Mouse (Mus musculus): Measurements from ENCODE around the gene Msx1. TPM values are rescaled to one million over a fixed set of nuclear protein-coding genes. Genes with fewer than 3 reads are reported as not detected.
A peak's percentile ranks its signal among the peaks of the same experiment; 100 is the strongest.

The Msx1 gene
- polyA plus RNA-seq, 1 experiment from 2014 or later: 19.7 TPM

DNA sequence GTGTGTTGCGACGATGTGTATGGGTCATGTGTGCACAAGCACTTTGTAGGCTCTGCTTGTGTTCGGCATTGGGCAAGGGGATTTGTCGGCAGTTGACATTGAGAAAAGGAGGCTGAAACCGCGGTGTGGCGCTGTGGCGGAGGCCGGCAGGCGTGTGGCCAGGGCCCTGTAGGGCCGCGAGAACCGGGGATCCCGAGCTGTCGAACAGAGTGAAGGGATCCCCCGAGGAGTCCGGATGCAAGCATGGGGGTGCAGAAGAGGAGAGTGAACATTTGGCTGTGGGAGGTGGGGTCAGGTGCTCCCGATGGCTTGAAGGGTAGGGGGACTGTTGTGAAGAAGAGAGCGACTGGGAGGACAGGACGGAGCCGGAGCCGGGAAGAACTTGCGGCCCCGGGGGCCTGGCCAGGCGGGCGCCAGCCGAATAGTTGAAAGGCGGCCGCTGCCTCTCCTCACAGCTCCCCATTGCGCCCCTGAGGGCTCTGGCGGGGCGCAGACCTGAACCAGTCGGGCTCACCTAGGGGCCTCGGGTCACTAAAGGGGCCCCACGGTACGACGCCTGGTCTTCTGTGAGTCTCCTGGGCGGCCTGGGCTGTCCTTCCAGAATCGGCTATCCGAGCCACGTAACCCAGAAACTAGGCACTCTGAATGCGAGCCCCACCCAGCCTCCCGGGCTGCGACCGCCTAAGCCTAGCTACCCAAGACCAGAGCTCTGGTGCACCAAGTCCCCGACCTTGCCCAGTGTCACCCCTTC, 7.3 kb downstream of the Msx1 start:
- H3K4me3 ChIP-seq: no peak overlapping the region

DNA sequence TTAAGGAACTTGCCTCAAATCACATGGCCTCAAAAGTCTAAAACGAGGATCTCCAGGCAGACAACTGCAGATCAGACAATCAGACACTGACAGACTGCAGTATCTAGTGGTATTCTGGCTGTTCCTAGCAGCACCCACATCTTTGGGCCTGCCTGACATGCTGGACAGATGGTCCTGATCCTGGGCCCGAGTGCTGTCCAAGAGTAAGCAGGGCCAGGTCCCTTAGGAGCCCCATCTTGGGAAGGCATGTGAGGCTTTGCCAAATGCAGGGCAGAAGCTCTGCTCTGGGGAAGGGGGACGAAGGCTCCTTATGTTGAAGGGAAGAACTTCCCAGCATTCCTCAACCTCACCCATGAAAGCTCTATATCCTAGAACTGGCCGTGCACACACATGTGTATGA, 8.5 kb downstream of the Msx1 start:
- H3K27ac ChIP-seq (replicated peaks): no peak overlapping the region
- H3K9me3 ChIP-seq: no peaks in the 10 kb centered on the region
- no peak overlapping the region for H3K9ac ChIP-seq
- H3K36me3 ChIP-seq: no peaks in the 10 kb centered on the region
- H3K4me2 ChIP-seq: no peak overlapping the region
- no peak overlapping the region for H3K4me3 ChIP-seq
- WGBS: 89% methylated on average over 4 of the region's 4 CpGs
- H3K4me1 ChIP-seq (replicated peaks): peaks cover 12% of the 10 kb centered on the region
- peaks cover 81% of the 10 kb centered on the region for H3K27me3 ChIP-seq
- ATAC-seq (ENCODE audit: low read depth): no peak

More for the DNA sequence above, 7.3 kb downstream of the Msx1 start:
- Histone ChIP-seq H3K9ac (no peak overlapping the region), H3K36me3 (no peaks in the 10 kb centered on the region), H3K4me2 (peak overlapping the region; percentile 24; the same call in 1 of the 2 replicates), H3K4me1 (replicated peaks) (peaks cover 19% of the 10 kb centered on the region), H3K9me3 (no peaks in the 10 kb centered on the region), H3K27ac (replicated peaks) (no peak overlapping the region), H3K27me3 (peaks cover 93% of the 10 kb centered on the region)
- under 1% methylated on average over 46 of the region's 46 CpGs for WGBS
- ATAC-seq (ENCODE audit: low read depth): peak; percentile 21; the same call in 1 of the 2 replicates

DNA sequence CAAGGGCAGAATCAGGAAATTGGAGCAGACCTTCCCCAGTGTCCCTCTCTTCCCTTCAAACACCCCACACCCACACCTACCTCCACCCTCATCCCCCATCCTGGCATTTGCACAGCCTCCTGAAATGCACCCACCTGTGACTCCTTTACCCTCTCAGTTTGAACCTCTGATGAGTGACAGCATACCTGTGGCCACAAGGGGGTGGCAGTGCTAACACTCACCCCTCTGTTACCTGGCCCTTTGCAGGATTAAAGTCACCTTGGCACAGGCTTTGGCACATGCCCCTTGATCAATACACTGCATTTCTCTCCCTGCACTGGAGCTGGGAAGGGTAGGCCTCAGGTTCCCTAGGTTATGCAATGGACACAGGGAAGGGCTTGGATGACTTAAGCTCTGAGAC, 10.2 kb downstream of the Msx1 start:
- H3K36me3 ChIP-seq: no peaks in the 10 kb centered on the region
- no peak for ATAC-seq (ENCODE audit: low read depth)
- no peak overlapping the region for H3K27ac ChIP-seq (replicated peaks)
- no peaks in the 10 kb centered on the region for H3K9me3 ChIP-seq
- peaks cover 11% of the 10 kb centered on the region for H3K4me1 ChIP-seq (replicated peaks)
- no peak overlapping the region for H3K4me3 ChIP-seq
- H3K27me3 ChIP-seq: peaks cover 64% of the 10 kb centered on the region
- no peak overlapping the region for H3K4me2 ChIP-seq
- H3K9ac ChIP-seq: no peak overlapping the region

DNA sequence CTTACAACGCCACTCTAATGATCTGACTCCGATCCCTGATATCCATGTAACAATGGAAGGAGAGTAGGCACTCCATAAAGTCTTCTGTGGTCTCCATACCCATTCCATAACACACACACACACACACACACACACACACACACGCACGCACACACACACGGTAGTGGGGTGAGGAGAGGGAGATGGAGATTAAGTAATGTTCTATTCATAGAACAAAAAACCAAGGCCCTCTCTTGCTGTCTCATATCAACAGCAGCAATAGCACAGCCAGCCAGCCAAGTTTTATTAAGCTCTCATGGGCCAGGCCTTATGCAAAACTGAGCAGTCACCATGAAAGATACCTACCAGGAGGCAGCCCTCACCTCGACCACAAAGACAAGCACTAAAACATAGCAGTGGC, 19.1 kb downstream of the Msx1 start:
- peaks cover 9% of the 10 kb centered on the region; the same call in 1 of the 2 replicates for H3K27me3 ChIP-seq
- H3K4me2 ChIP-seq: no peak overlapping the region
- no peak overlapping the region for H3K27ac ChIP-seq (replicated peaks)
- H3K9me3 ChIP-seq: no peaks in the 10 kb centered on the region
- WGBS: 90% methylated on average over 6 of the region's 6 CpGs
- ATAC-seq (ENCODE audit: low read depth): no peak
- no peak overlapping the region for H3K4me3 ChIP-seq
- H3K9ac ChIP-seq: no peak overlapping the region
- H3K4me1 ChIP-seq (replicated peaks): no peaks in the 10 kb centered on the region
- H3K36me3 ChIP-seq: no peaks in the 10 kb centered on the region

DNA sequence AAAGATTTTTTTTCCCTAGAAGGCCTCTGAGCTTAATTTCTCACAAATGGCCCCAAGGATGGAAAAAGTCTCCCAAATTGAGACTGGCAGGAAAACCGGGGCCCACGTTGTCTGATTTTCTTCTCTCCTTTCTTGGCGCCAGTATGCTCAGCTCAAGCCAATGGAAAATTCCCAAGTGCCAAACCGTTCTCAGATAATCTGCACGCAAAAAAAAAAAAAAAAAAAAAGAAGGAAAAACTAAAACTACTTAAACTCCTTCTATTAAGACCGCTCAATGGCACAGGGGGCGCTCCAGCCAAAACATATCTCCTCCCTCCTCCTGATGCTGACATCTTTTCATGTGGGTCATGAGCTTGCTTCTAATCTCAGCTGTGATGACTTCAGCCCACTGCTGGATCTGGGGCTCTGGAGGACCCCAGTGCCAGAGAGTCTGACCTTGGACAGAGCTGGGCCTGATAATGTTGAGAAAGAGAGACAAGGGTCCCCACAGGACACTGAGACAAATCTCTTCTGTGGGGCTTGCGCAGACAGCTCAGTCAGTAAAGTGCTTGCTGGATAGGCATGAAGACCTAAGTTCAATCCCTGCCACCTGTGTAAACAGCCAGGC, 19.8 kb downstream of the Msx1 start:
- Histone ChIP-seq H3K9me3 (no peaks in the 10 kb centered on the region), H3K4me3 (no peak overlapping the region), H3K27me3 (peaks cover 9% of the 10 kb centered on the region; the same call in 1 of the 2 replicates), H3K27ac (replicated peaks) (no peak overlapping the region), H3K4me2 (no peak overlapping the region), H3K9ac (no peak overlapping the region), H3K36me3 (no peaks in the 10 kb centered on the region), H3K4me1 (replicated peaks) (no peaks in the 10 kb centered on the region)
- ATAC-seq (ENCODE audit: low read depth): no peak
- 83% methylated on average over 8 of the region's 8 CpGs for WGBS

DNA sequence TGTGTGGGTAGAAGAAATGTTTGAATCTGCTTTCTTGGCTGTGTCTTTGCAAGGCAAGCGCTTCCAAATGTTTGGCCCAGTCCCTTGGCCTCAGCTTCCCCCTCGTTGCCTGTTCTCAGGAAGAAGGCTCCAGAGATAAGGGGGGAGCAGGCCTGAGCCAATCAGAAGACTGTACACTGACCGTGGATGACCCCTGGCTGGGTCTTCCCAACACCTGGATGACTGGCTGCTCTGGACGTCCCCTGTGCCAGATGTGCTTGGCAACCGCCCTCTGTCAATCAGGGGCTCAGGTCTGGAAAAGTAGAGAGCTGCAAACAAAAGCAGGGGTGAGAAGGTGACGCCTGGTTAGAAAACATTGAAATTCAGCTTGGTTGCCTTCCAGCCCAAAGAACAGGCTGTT, 27.1 kb downstream of the Msx1 start:
- ATAC-seq (ENCODE audit: low read depth): no peak
- Histone ChIP-seq H3K27ac (replicated peaks) (no peak overlapping the region), H3K9me3 (no peaks in the 10 kb centered on the region), H3K27me3 (no peaks in the 10 kb centered on the region; the same call in 1 of the 2 replicates), H3K4me2 (no peak overlapping the region), H3K36me3 (no peaks in the 10 kb centered on the region), H3K4me3 (no peak overlapping the region), H3K4me1 (replicated peaks) (no peaks in the 10 kb centered on the region), H3K9ac (no peak overlapping the region)
- WGBS: 84% methylated on average over 6 of the region's 6 CpGs

DNA sequence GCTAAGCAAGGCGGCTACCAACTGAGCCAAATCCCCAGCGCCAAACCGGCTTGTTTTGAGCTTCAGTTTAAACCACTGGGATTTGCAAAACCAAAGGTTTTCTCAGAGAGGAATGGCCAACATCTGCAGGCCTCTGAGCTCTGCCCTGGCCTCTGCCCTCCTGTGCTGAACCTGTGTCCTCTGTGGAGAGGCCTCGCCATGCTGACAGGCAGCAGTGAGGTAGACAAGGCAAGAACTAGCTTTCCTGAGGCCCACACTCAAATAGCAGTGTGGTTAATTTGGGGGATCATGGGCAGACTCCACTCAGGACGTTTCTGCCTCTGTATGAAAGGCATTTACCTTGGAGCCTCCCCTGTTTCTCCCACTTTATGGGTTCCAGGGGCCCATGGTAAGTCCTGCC, 27.6 kb downstream of the Msx1 start:
- Histone ChIP-seq H3K27ac (replicated peaks) (no peak overlapping the region), H3K9ac (no peak overlapping the region), H3K9me3 (no peaks in the 10 kb centered on the region), H3K36me3 (no peaks in the 10 kb centered on the region), H3K4me1 (replicated peaks) (no peaks in the 10 kb centered on the region), H3K27me3 (no peaks in the 10 kb centered on the region; the same call in 1 of the 2 replicates), H3K4me2 (no peak overlapping the region), H3K4me3 (no peak overlapping the region)
- ATAC-seq (ENCODE audit: low read depth): no peak
- 78% methylated on average over 5 of the region's 5 CpGs for WGBS

DNA sequence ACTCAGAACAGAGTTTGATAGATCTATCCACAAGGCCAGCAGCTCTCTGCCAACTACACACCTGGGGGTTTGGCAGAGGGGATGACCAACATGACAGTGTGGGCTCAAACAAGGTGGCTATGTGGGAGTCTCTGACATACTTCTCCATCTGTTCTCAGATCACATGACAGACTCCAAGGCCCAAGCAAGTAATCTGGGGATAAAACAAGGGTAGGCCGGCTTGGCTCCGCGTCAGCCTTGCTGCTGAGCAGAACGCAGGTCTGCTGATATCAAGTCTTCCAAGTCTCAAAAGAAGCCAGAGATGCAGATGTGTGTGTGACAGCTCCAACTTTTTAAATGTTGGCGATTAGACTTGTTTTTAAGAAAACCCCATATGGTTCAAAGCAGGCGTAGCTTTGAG, 28.7 kb downstream of the Msx1 start:
- H3K27me3 ChIP-seq: no peaks in the 10 kb centered on the region
- WGBS: 95% methylated on average over 6 of the region's 6 CpGs
- no peak for ATAC-seq (ENCODE audit: low read depth)

DNA sequence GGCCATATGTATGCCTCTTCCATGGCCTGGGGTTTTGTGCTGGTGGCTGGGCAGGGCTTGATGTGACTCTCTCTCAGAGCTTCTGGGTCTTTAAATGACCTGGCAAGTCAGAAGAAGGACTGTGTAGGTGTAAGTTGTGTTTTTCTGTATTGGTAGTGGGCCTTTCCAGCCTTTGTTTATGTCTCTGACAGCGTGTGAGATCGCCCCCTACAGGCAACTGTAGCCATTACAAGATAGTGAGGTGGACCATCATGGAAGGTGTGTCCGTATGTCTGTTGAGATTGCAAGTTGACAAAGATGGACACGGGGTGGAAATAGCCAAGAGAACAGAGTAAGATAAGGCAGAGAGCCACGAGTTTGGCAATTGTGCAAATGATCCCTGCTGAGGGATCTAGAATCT, 32.2 kb downstream of the Msx1 start:
- WGBS: 53% methylated on average over 5 of the region's 5 CpGs

More for the DNA sequence above, 28.7 kb downstream of the Msx1 start:
- Histone ChIP-seq H3K9ac (no peak overlapping the region), H3K4me1 (replicated peaks) (no peaks in the 10 kb centered on the region), H3K27ac (replicated peaks) (no peak overlapping the region), H3K4me2 (no peak overlapping the region), H3K9me3 (no peaks in the 10 kb centered on the region), H3K36me3 (no peaks in the 10 kb centered on the region), H3K4me3 (no peak overlapping the region)

DNA sequence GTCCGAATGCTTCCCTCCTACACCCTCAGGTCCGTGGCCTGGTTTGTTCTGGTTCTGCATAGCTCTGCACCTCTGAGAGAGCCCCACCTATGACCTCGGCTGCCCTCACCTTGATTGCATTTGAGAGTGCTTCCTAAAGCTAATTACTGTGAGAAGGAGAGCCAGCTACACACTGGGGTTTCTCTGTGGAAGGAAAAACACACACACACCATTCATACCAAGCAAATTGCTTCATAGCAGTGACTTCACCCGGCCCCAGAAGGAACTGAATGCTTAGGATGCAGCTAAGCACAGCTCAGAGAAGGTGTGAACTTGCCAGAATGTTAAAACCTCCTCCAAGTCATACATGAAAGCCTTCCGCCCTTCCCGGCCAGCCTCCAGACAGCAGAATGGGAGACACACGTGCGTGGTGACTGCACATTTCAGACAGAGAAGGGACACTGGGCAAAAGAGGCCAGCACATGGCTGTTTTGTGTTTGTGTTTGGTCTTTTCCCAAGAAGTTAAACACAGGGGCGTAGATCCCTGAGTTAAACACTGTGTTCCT, 39.5 kb downstream of the Msx1 start:
- no peaks in the 10 kb centered on the region for H3K36me3 ChIP-seq
- no peaks in the 10 kb centered on the region for H3K9me3 ChIP-seq
- 84% methylated on average over 9 of the region's 9 CpGs for WGBS
- H3K4me2 ChIP-seq: no peak overlapping the region
- H3K27ac ChIP-seq (replicated peaks): no peak overlapping the region
- H3K4me1 ChIP-seq (replicated peaks): no peaks in the 10 kb centered on the region
- H3K27me3 ChIP-seq: no peaks in the 10 kb centered on the region
- H3K9ac ChIP-seq: no peak overlapping the region
- no peak for ATAC-seq (ENCODE audit: low read depth)
- no peak overlapping the region for H3K4me3 ChIP-seq

More for the DNA sequence above, 32.2 kb downstream of the Msx1 start:
- no peak overlapping the region for H3K4me3 ChIP-seq
- H3K4me2 ChIP-seq: no peak overlapping the region
- no peak overlapping the region for H3K27ac ChIP-seq (replicated peaks)
- no peaks in the 10 kb centered on the region for H3K27me3 ChIP-seq
- no peaks in the 10 kb centered on the region for H3K9me3 ChIP-seq
- H3K9ac ChIP-seq: no peak overlapping the region
- H3K4me1 ChIP-seq (replicated peaks): no peaks in the 10 kb centered on the region
- H3K36me3 ChIP-seq: no peaks in the 10 kb centered on the region
- ATAC-seq (ENCODE audit: low read depth): no peak

DNA sequence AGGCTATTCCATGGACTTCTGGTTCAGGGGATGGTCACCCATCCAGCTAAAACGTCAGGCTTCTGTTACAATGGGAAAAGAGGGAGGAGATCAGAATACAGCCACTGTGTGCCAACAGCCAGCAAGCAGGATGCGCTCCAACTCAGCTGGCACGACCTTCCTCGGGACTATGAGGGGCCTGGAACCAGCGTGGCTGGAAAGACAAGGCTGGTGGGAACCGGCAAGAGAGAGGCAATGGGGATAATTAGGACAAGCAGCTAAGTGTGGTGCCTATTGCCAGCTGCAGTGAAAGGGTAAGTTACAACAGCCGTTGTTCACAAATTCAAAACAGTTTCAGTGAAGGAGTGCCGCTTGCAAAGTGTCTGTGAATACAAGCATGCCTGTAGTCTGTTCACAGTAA, 41.1 kb downstream of the Msx1 start:
- no peak overlapping the region for H3K27ac ChIP-seq (replicated peaks)
- H3K9ac ChIP-seq: no peak overlapping the region
- H3K27me3 ChIP-seq: no peaks in the 10 kb centered on the region
- no peaks in the 10 kb centered on the region for H3K36me3 ChIP-seq
- no peaks in the 10 kb centered on the region for H3K9me3 ChIP-seq
- H3K4me2 ChIP-seq: no peak overlapping the region
- WGBS: 50% methylated on average over 8 of the region's 8 CpGs
- no peak overlapping the region for H3K4me3 ChIP-seq
- ATAC-seq (ENCODE audit: low read depth): no peak
- H3K4me1 ChIP-seq (replicated peaks): no peaks in the 10 kb centered on the region

DNA sequence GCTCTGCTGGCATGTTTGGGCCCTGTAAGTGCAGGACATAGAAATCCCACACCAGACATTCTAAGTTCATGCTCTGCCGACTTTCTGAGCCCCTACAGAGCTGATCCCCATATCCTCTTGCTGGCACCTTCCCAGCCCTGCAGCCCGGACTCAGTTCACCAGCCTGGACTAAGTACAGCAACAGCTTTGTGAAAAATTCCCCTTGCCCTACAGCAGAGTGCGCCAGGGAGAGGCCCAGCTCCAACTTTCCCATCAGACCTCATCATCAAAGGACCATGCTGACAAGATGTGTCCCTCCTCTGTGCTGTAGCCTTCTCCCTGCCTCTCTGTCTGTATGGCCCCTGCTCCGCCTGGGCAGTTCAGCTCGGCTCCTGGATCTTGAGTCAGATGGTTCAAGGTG, 48.7 kb downstream of the Msx1 start:
- no peak for ATAC-seq (ENCODE audit: low read depth)
- H3K9me3 ChIP-seq: peaks cover 4% of the 10 kb centered on the region; the same call in 1 of the 2 replicates
- peaks cover 64% of the 10 kb centered on the region for H3K27me3 ChIP-seq
- H3K4me2 ChIP-seq: no peak overlapping the region
- no peak overlapping the region for H3K9ac ChIP-seq
- 45% methylated on average over 5 of the region's 5 CpGs for WGBS
- H3K36me3 ChIP-seq: no peaks in the 10 kb centered on the region
- no peak overlapping the region for H3K4me3 ChIP-seq
- H3K4me1 ChIP-seq (replicated peaks): no peaks in the 10 kb centered on the region
- no peak overlapping the region for H3K27ac ChIP-seq (replicated peaks)

All from neural tube, embryonic 13.5 days (tissue).